Mouse (Mus musculus): ENCODE data around the gene Ptprcap. TPM values are rescaled to one million over a fixed set of nuclear protein-coding genes. Genes with fewer than 3 reads are reported as not detected.

Gene Ptprcap
- polyA plus RNA-seq, 1 experiment: 1,655 TPM

DNA sequence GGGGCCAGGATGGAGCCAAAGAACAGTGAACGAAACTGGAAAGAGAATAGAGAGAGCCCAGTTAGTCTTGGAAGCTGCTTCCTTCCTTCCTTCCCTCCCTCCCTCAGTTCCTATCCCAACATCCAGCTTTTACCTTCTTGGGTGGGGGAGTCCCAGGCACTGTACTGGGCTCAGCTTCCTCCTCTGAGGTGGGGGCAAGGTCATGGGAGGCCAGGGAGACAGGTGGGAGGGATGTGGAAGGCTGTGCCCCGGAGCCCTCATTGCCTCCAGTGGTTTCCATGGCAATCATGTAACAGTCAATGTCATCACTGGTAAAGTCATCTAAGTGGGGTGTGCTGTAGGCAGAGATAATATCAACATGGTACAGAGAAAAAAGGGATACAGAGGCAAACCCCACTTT, 42.6 kb downstream of the Ptprcap start:
- Histone ChIP-seq H3K27ac (ENCODE audit: control insufficient read depth, insufficient read depth, low read length) (no peak overlapping the region), H3K4me3 (ENCODE audit: control insufficient read depth, insufficient read depth, low read length) (no peak overlapping the region), H3K36me3 (ENCODE audit: control insufficient read depth, insufficient read depth, low read length) (peaks cover 36% of the 10 kb centered on the region), H3K4me1 (replicated peaks; ENCODE audit: control insufficient read depth, insufficient read depth, low read length) (peaks cover 43% of the 10 kb centered on the region), H3K27me3 (ENCODE audit: control insufficient read depth, insufficient read depth, low read length) (no peaks in the 10 kb centered on the region)
- 44% methylated on average over 2 of the region's 2 CpGs for WGBS
- no peak for TF ChIP-seq POLR2A (IDR thresholded peaks at IDR 0.05; ENCODE audit: control insufficient read depth, extremely low read depth, insufficient read depth, low read length, poor library complexity)
- TF ChIP-seq CTCF (IDR thresholded peaks at IDR 0.05; ENCODE audit: borderline replicate concordance, control insufficient read depth, extremely low read depth, insufficient read depth, low read length, poor library complexity): no peak
- no peak for DNase-seq

DNA sequence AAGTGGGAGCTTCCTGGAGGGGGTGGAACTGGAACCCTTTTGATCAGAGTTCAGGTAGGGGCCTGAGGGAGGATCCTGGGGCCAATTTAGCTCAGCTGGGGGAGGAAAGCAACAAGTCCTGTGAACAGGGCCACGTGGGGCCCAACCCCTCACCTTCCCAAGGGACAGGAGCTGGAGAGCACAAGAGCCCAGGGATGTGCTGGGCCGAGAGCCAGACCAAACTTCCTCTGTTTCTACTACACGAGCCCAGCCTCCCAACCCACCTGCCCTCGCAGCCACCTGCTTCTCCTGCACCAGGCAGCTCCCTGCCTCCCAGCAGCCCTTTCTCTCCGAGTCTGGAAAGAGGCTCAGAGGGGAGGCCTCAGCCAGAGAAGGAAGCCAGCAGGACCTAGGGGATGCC, 43.1 kb downstream of the Ptprcap start:
- H3K27ac ChIP-seq (ENCODE audit: control insufficient read depth, insufficient read depth, low read length): peak overlapping the region; percentile 27; the same call in 1 of the 2 replicates
- no peak for DNase-seq
- WGBS: 13% methylated on average over 5 of the region's 5 CpGs
- peaks cover 45% of the 10 kb centered on the region for H3K4me1 ChIP-seq (replicated peaks; ENCODE audit: control insufficient read depth, insufficient read depth, low read length)
- TF ChIP-seq POLR2A (IDR thresholded peaks at IDR 0.05; ENCODE audit: control insufficient read depth, extremely low read depth, insufficient read depth, low read length, poor library complexity): no peak
- no peak for TF ChIP-seq CTCF (IDR thresholded peaks at IDR 0.05; ENCODE audit: borderline replicate concordance, control insufficient read depth, extremely low read depth, insufficient read depth, low read length, poor library complexity)
- no peaks in the 10 kb centered on the region for H3K27me3 ChIP-seq (ENCODE audit: control insufficient read depth, insufficient read depth, low read length)
- peaks cover 36% of the 10 kb centered on the region for H3K36me3 ChIP-seq (ENCODE audit: control insufficient read depth, insufficient read depth, low read length)
- no peak overlapping the region for H3K4me3 ChIP-seq (ENCODE audit: control insufficient read depth, insufficient read depth, low read length)

DNA sequence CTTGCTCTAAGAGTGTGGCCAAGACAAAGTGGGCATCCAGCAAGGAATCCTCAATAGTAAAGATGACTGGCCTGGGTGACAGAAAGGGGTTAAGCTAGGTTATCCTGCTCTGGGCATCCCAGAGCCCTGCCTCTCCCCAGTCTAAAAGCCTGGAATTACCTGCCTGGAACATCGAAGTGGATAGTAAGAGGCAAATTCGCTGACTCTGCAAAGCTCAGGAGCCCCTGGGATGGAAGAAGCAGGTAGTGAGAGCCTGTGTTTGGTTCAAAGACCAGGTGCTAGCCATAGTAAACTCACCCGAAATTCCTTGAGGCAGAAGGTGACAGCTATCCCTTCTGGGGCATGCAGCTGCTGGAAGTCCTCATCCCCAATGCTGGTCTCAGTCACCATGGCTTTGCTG, 43.8 kb downstream of the Ptprcap start:
- TF ChIP-seq POLR2A (IDR thresholded peaks at IDR 0.05; ENCODE audit: control insufficient read depth, extremely low read depth, insufficient read depth, low read length, poor library complexity) (no peak), CTCF (IDR thresholded peaks at IDR 0.05; ENCODE audit: borderline replicate concordance, control insufficient read depth, extremely low read depth, insufficient read depth, low read length, poor library complexity) (no peak)
- Histone ChIP-seq H3K27me3 (ENCODE audit: control insufficient read depth, insufficient read depth, low read length) (no peaks in the 10 kb centered on the region), H3K4me1 (replicated peaks; ENCODE audit: control insufficient read depth, insufficient read depth, low read length) (peaks cover 50% of the 10 kb centered on the region), H3K4me3 (ENCODE audit: control insufficient read depth, insufficient read depth, low read length) (no peak overlapping the region), H3K36me3 (ENCODE audit: control insufficient read depth, insufficient read depth, low read length) (peaks cover 36% of the 10 kb centered on the region), H3K27ac (ENCODE audit: control insufficient read depth, insufficient read depth, low read length) (no peak overlapping the region)
- no peak for DNase-seq
- WGBS: 88% methylated on average over 3 of the region's 3 CpGs

DNA sequence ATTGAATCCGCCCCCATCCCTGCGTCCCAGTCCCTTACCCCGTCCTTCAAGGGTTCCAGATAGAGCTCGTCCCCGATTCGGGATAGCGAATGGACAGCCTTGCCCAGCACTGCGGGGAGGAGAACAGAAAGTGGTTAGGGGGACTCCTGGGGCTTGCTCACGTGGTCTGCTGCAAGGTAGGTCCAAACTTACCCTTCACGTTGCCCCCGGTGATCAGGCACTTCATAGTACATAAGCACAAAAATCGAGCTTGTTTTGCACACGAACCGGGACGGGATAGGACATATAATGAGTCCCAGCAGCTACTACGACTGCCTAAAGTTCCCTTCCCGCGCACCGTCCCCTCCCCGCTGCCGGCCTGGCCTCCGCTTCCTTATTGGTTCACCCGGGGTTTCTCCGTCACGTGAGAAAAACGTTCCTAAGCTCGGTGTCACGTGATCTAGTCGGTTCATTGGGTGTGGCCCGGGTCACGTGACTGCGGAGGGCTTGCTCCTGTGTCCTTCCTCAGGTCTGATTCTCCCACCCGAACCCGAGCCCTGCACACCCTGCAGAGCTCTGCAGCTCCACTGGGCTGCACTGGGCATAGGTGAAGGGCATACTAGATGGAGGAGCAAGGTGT, 48.0 kb downstream of the Ptprcap start, which contains the start of gene Rad9a:
Gene Rad9a, minus strand, starts transcription at position 372 of the 619 bp plus-strand sequence.
- no peaks in the 10 kb centered on the region for H3K27me3 ChIP-seq (ENCODE audit: control insufficient read depth, insufficient read depth, low read length)
- peak; percentile 62 for TF ChIP-seq POLR2A (IDR thresholded peaks at IDR 0.05; ENCODE audit: control insufficient read depth, extremely low read depth, insufficient read depth, low read length, poor library complexity)
- TF ChIP-seq CTCF (IDR thresholded peaks at IDR 0.05; ENCODE audit: borderline replicate concordance, control insufficient read depth, extremely low read depth, insufficient read depth, low read length, poor library complexity): no peak
- peak within 1 kb of the TSS; percentile 94 for H3K27ac ChIP-seq (ENCODE audit: control insufficient read depth, insufficient read depth, low read length)
- peak; percentile 96 for DNase-seq
- H3K36me3 ChIP-seq (ENCODE audit: control insufficient read depth, insufficient read depth, low read length): peaks cover 7% of the 10 kb centered on the region; the same call in 1 of the 2 replicates
- under 1% methylated on average over 34 of the region's 34 CpGs for WGBS
- peaks cover 48% of the 10 kb centered on the region for H3K4me1 ChIP-seq (replicated peaks; ENCODE audit: control insufficient read depth, insufficient read depth, low read length)
- H3K4me3 ChIP-seq (ENCODE audit: control insufficient read depth, insufficient read depth, low read length): peak within 1 kb of the TSS; percentile 91

DNA sequence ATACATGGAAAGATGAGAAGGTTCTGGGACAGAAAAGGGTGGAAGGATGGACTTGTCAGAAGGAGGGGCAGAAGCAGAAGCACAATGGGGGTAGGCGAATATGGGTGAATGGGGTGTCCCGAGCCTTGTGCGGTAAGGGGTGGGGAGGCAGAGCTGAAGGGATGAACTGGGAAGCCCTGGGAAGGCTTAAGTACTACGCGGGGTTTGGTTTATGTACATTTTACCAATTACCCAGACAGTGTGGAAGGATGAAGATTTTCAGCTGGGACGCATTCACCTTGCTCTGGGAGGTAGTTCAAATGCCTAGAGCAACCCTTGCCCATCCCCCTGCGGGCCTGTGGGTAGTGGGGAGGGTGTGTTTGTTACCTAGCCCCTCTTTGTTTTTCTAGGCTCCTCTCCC, 48.7 kb downstream of the Ptprcap start:
- TF ChIP-seq CTCF (IDR thresholded peaks at IDR 0.05; ENCODE audit: borderline replicate concordance, control insufficient read depth, extremely low read depth, insufficient read depth, low read length, poor library complexity) (no peak), POLR2A (IDR thresholded peaks at IDR 0.05; ENCODE audit: control insufficient read depth, extremely low read depth, insufficient read depth, low read length, poor library complexity) (no peak)
- no peaks in the 10 kb centered on the region for H3K27me3 ChIP-seq (ENCODE audit: control insufficient read depth, insufficient read depth, low read length)
- no peak for DNase-seq
- 75% methylated on average over 7 of the region's 7 CpGs for WGBS
- H3K4me3 ChIP-seq (ENCODE audit: control insufficient read depth, insufficient read depth, low read length): peak overlapping the region; percentile 91
- H3K36me3 ChIP-seq (ENCODE audit: control insufficient read depth, insufficient read depth, low read length): 0 out of 2 replicates have a peak, but pooled peaks cover 3% of the 10 kb centered on the region
- H3K4me1 ChIP-seq (replicated peaks; ENCODE audit: control insufficient read depth, insufficient read depth, low read length): peaks cover 41% of the 10 kb centered on the region
- H3K27ac ChIP-seq (ENCODE audit: control insufficient read depth, insufficient read depth, low read length): peak overlapping the region; percentile 94

DNA sequence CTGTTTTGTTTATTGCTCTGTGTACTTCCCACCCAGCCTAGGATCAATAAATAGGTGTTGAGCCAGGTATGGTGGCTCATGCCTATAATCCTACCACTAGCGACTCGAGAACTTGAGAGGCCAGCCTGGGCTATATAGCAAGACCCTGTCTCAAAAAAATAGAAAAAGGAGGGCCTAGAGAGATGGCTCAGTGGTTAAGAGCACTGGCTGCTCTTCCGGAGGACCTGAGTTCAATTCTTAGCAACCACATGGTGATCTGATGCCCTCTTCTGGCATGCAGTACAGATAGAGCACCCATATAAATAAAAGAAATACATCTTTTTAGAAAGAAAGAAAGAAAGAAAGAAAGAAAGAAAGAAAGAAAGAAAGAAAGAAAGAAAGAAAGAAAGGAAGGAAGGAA, 49.7 kb downstream of the Ptprcap start:
- 0 out of 2 replicates have a peak, but pooled peaks cover 3% of the 10 kb centered on the region for H3K36me3 ChIP-seq (ENCODE audit: control insufficient read depth, insufficient read depth, low read length)
- no peaks in the 10 kb centered on the region for H3K27me3 ChIP-seq (ENCODE audit: control insufficient read depth, insufficient read depth, low read length)
- H3K4me1 ChIP-seq (replicated peaks; ENCODE audit: control insufficient read depth, insufficient read depth, low read length): peaks cover 40% of the 10 kb centered on the region
- peak overlapping the region; percentile 94 for H3K27ac ChIP-seq (ENCODE audit: control insufficient read depth, insufficient read depth, low read length)
- no peak for DNase-seq
- WGBS: 17% methylated on average over 3 of the region's 3 CpGs
- no peak overlapping the region for H3K4me3 ChIP-seq (ENCODE audit: control insufficient read depth, insufficient read depth, low read length)
- no peak for TF ChIP-seq POLR2A (IDR thresholded peaks at IDR 0.05; ENCODE audit: control insufficient read depth, extremely low read depth, insufficient read depth, low read length, poor library complexity)
- TF ChIP-seq CTCF (IDR thresholded peaks at IDR 0.05; ENCODE audit: borderline replicate concordance, control insufficient read depth, extremely low read depth, insufficient read depth, low read length, poor library complexity): no peak

All from thymus, adult 2 months (tissue).